9 mouse cellular contexts compared by ENCODE assay signal in genomic region chr3:95140289-95140595, GRCm38 (mm10). TPM values are rescaled to one million over a fixed set of nuclear protein-coding genes. Genes with fewer than 3 reads are reported as not detected.
DNase-seq lines count a peak whose midpoint lies in the region; ATAC-seq and TF ChIP-seq lines count a peak whose summit lies in the region.
"Had no signal": no experiment of that assay in that cellular context is flagged by ENCODE, and none has a peak within 500 bp of the region (broad histone marks: within the 10 kb centered on the region; RNA-seq: fewer than 3 reads in every experiment).

No protein-coding gene starts in this region.

- no peak overlapping the region for H3K27ac ChIP-seq in heart, embryonic 14.5 days (replicated peaks in 1 of 2; ENCODE audit: control insufficient read depth in 1 of 2, insufficient read depth in 1 of 2, low read depth in 2 of 2, low read length in 2 of 2)
- H3K27ac ChIP-seq in heart, adult 2 months, result no peak overlapping the region
- H3K27ac ChIP-seq in stomach, embryonic 15.5 days, result no peak overlapping the region
- no peak overlapping the region for H3K27ac ChIP-seq in stomach, postnatal 0 days (replicated peaks)
- H3K27ac ChIP-seq in bone marrow macrophage, adult 2 months (ENCODE audit: insufficient read depth, low read depth, low read length), result peak overlapping the region; percentile 93
- peak overlapping the region; percentile 90 for H3K27ac ChIP-seq in macrophage

- no peaks in the 10 kb centered on the region for H3K27me3 ChIP-seq in heart, embryonic 14.5 days (ENCODE audit: control insufficient read depth, insufficient read depth, low read length)
- H3K27me3 ChIP-seq in heart, adult 2 months (ENCODE audit: control insufficient read depth, insufficient read depth, low read length), result no peaks in the 10 kb centered on the region
- H3K27me3 ChIP-seq in stomach, embryonic 15.5 days (replicated peaks), result no peaks in the 10 kb centered on the region
- no peaks in the 10 kb centered on the region for H3K27me3 ChIP-seq in stomach, postnatal 0 days (ENCODE audit: control insufficient read depth, insufficient read depth, low read length)

- H3K4me3 ChIP-seq in heart, embryonic 14.5 days (ENCODE audit: control insufficient read depth in 1 of 2, insufficient read depth in 1 of 2, low read depth in 1 of 2, low read length in 2 of 2), result peak overlapping the region in 1 of 2 experiments; percentile 13; a peak in 1 of 4 replicates
- no peak overlapping the region for H3K4me3 ChIP-seq in heart, adult 2 months
- no peak overlapping the region for H3K4me3 ChIP-seq in stomach, embryonic 15.5 days (replicated peaks)
- no peak overlapping the region for H3K4me3 ChIP-seq in stomach, postnatal 0 days (ENCODE audit: low read depth, low read length)
- peak overlapping the region; percentile 64 for H3K4me3 ChIP-seq in bone marrow macrophage, adult 2 months (ENCODE audit: insufficient read depth, low read length)
- H3K4me3 ChIP-seq in macrophage (ENCODE audit: inconsistent target), result peak overlapping the region; percentile 71; the same call in 1 of the 2 replicates
- H3K4me3 ChIP-seq: myocyte had no signal

- H3K4me1 ChIP-seq in heart, embryonic 14.5 days (ENCODE audit: control insufficient read depth in 2 of 2, insufficient read depth in 2 of 2, low read length in 2 of 2), result peaks cover 0 to 7% of the 10 kb centered on the region in 2 experiments; a peak in 2 of 4 replicates
- peaks cover 3% of the 10 kb centered on the region; the same call in 1 of the 2 replicates for H3K4me1 ChIP-seq in heart, adult 2 months (ENCODE audit: control insufficient read depth, insufficient read depth, low read length)
- H3K4me1 ChIP-seq in stomach, embryonic 15.5 days, result peaks cover 3% of the 10 kb centered on the region; the same call in 1 of the 2 replicates
- no peaks in the 10 kb centered on the region; the same call in 1 of the 2 replicates for H3K4me1 ChIP-seq in stomach, postnatal 0 days (replicated peaks; ENCODE audit: control insufficient read depth, insufficient read depth)
- peaks cover 29% of the 10 kb centered on the region for H3K4me1 ChIP-seq in bone marrow macrophage, adult 2 months (ENCODE audit: control insufficient read depth, insufficient read depth, low read length)

- no peaks in the 10 kb centered on the region for H3K9me3 ChIP-seq in heart, embryonic 14.5 days (ENCODE audit: control insufficient read depth, low read length)
- no peaks in the 10 kb centered on the region for H3K9me3 ChIP-seq in stomach, embryonic 15.5 days
- no peaks in the 10 kb centered on the region for H3K9me3 ChIP-seq in stomach, postnatal 0 days (ENCODE audit: control insufficient read depth, low read length)

- H3K4me2 ChIP-seq in heart, embryonic 14.5 days (ENCODE audit: low read length), result peak overlapping the region; percentile 52
- H3K4me2 ChIP-seq in stomach, embryonic 15.5 days, result peak overlapping the region; percentile 11; the same call in 1 of the 2 replicates
- no peak overlapping the region for H3K4me2 ChIP-seq in stomach, postnatal 0 days (replicated peaks; ENCODE audit: low read depth)

- ATAC-seq in heart, embryonic 14.5 days (ENCODE audit: insufficient number of reproducible peaks, insufficient read depth, low FRiP score, low read depth), result no peak
- no peak for ATAC-seq in stomach, embryonic 15.5 days (ENCODE audit: insufficient read depth, low FRiP score, low read depth)
- ATAC-seq in stomach, postnatal 0 days (ENCODE audit: low FRiP score, low TSS enrichment), result no peak

- intact Hi-C loops in heart, adult 2 months (cut with DNase I), result loop anchor here (5.0 kb wide), 1 partner anchor 98 kb away; the partner anchor contains the start of gene Psmd4

- peaks cover 9% of the 10 kb centered on the region; the same call in 1 of the 2 replicates for H3K36me3 ChIP-seq in heart, embryonic 14.5 days (ENCODE audit: control insufficient read depth, insufficient read depth, low read length)
- H3K36me3 ChIP-seq in heart, adult 2 months (ENCODE audit: control insufficient read depth, insufficient read depth, low read length), result no peaks in the 10 kb centered on the region
- H3K36me3 ChIP-seq in stomach, embryonic 15.5 days, result peaks cover 9% of the 10 kb centered on the region
- H3K36me3 ChIP-seq in stomach, postnatal 0 days (ENCODE audit: control insufficient read depth, insufficient read depth, low read length), result 0 out of 2 replicates have a peak, but pooled peaks cover 7% of the 10 kb centered on the region
- H3K36me3 ChIP-seq in macrophage (ENCODE audit: inconsistent target), result no peaks in the 10 kb centered on the region; the same call in 1 of the 2 replicates

- TF ChIP-seq EP300 in heart, adult 2 months (IDR thresholded peaks at IDR 0.05; ENCODE audit: insufficient read depth, low read depth, low read length), result no peak
- no peak for TF ChIP-seq EP300 in stomach, postnatal 0 days (optimal IDR thresholded peaks at IDR 0.05)

- H3K79me2 ChIP-seq in heart, adult 2 months (replicated peaks; ENCODE audit: control insufficient read depth, insufficient read depth, low read length), result no peaks in the 10 kb centered on the region
- peaks cover 50% of the 10 kb centered on the region for H3K79me2 ChIP-seq in macrophage (ENCODE audit: inconsistent target)

- 44% methylated on average over 18 of the region's 18 CpGs for WGBS in heart, embryonic 14.5 days
- 73% methylated on average over 18 of the region's 18 CpGs for WGBS in heart, adult 2 months
- WGBS in stomach, embryonic 15.5 days, result 62% methylated on average over 18 of the region's 18 CpGs
- 69% methylated on average over 18 of the region's 18 CpGs for WGBS in stomach, postnatal 0 days
- 79% methylated on average over 18 of the region's 18 CpGs for WGBS in macrophage (ENCODE audit: missing documents)

- no peak for TF ChIP-seq POLR2A in heart, adult 2 months (IDR thresholded peaks at IDR 0.05; ENCODE audit: insufficient read depth, low read depth, low read length)
- no peak for TF ChIP-seq POLR2A in bone marrow macrophage, adult 2 months (IDR thresholded peaks at IDR 0.05; ENCODE audit: borderline replicate concordance, low read depth, low read length)

- no peak for TF ChIP-seq CTCF in heart, adult 2 months (IDR thresholded peaks at IDR 0.05)
- TF ChIP-seq CTCF in stomach, postnatal 0 days (IDR thresholded peaks at IDR 0.05; ENCODE audit: low read depth), result no peak
- TF ChIP-seq CTCF in bone marrow macrophage, adult 2 months (IDR thresholded peaks at IDR 0.05; ENCODE audit: low read depth, low read length), result no peak

- DNase-seq in heart, adult 2 months, result no peak
- no peak for DNase-seq in stomach, postnatal 0 days (ENCODE audit: low spot score)
- DNase-seq in right cerebral cortex, adult 18-20 months, result no peak

- H3K9ac ChIP-seq in heart, embryonic 14.5 days (ENCODE audit: low read length), result 0 out of 2 replicates have a peak overlapping the region, but pooled peaks have one; percentile 30
- H3K9ac ChIP-seq in heart, adult 2 months (ENCODE audit: low read depth, low read length), result no peak overlapping the region
- no peak overlapping the region for H3K9ac ChIP-seq in stomach, embryonic 15.5 days
- H3K9ac ChIP-seq in stomach, postnatal 0 days (ENCODE audit: low read length), result no peak overlapping the region

RNA-seq across cellular contexts. Expression of gene Tnfaip8l2, which starts 1.9 kb away (rescaled TPM):
- 2.6 and 3.3 TPM in 2 replicates for polyA plus RNA-seq in heart, embryonic 14.5 days (2014; fragmentation: Nextera tagmentation; extraction: Ambion mirVana)
- total RNA-seq in heart, adult 2 months (2021), result 1 to 10 TPM; 1.5 to 2.1 TPM
- 3.3 and 4.9 TPM in 2 replicates for polyA plus RNA-seq in heart, adult 2 months (2012; rRNA removed)
- 5.1 and 6.7 TPM in 2 replicates for polyA plus RNA-seq in stomach, embryonic 15.5 days (2015; fragmentation: Nextera tagmentation; extraction: Ambion mirVana)
- 5.0 and 5.3 TPM in 2 replicates for polyA plus RNA-seq in stomach, postnatal 0 days (2015; fragmentation: Nextera tagmentation; extraction: Ambion mirVana)
- polyA plus RNA-seq in bone marrow macrophage, adult 2 months (2012; ENCODE audit: insufficient read depth, insufficient read length, missing spikeins), result 235 and 240 TPM in 2 replicates
- total RNA-seq in macrophage (2018; cell fraction: chromatin; rRNA removed), result 10 to 100 TPM in 25 of 26 experiments, 1 to 10 TPM in 1; 8.2 to 59.4 (median 20.7) TPM
- 100 to 1,000 TPM in 16 of 26 experiments, 10 to 100 TPM in 10; 31.6 to 166 (median 120) TPM for total RNA-seq in macrophage (2018; cell fraction: cytosol; rRNA removed)
- total RNA-seq in macrophage (2018; cell fraction: nucleus; rRNA removed), result 10 to 100 TPM; 19.5 to 81.9 (median 34.4) TPM
- 63.7 to 188 TPM (median 64.6 TPM) in 3 replicates for polyA plus RNA-seq in macrophage (2018)

RNA-seq across cellular contexts. Expression of gene Lysmd1, which starts 6.4 kb away (rescaled TPM):
- polyA plus RNA-seq in heart, embryonic 14.5 days (2014; fragmentation: Nextera tagmentation; extraction: Ambion mirVana), result 8.1 and 8.4 TPM in 2 replicates
- 1 to 10 TPM; 4.5 to 6.3 TPM for total RNA-seq in heart, adult 2 months (2021)
- 5.8 and 7.8 TPM in 2 replicates for polyA plus RNA-seq in heart, adult 2 months (2012; rRNA removed)
- 11.6 and 11.7 TPM in 2 replicates for polyA plus RNA-seq in stomach, embryonic 15.5 days (2015; fragmentation: Nextera tagmentation; extraction: Ambion mirVana)
- polyA plus RNA-seq in stomach, postnatal 0 days (2015; fragmentation: Nextera tagmentation; extraction: Ambion mirVana), result 9.6 and 10.1 TPM in 2 replicates
- polyA plus RNA-seq in bone marrow macrophage, adult 2 months (2012; ENCODE audit: insufficient read depth, insufficient read length, missing spikeins), result 5.6 and 6.0 TPM in 2 replicates
- total RNA-seq in macrophage (2018; cell fraction: chromatin; rRNA removed), result 1 to 10 TPM in 18 of 26 experiments, under 1 TPM in 5, not detected in 3; 0.29 to 8.3 (median 2.8) TPM
- total RNA-seq in macrophage (2018; cell fraction: cytosol; rRNA removed), result 1 to 10 TPM; 1.3 to 8.3 (median 6.0) TPM
- total RNA-seq in macrophage (2018; cell fraction: nucleus; rRNA removed), result 10 to 100 TPM in 4 of 26 experiments, 1 to 10 TPM in 21, under 1 TPM in 1; 0.76 to 12.4 (median 4.7) TPM
- polyA plus RNA-seq in macrophage (2018), result 3.6 to 5.0 TPM (median 5.0 TPM) in 3 replicates

RNA-seq across cellular contexts. Expression of gene Scnm1, which starts 6.4 kb away (rescaled TPM):
- 58.5 and 58.7 TPM in 2 replicates for polyA plus RNA-seq in heart, embryonic 14.5 days (2014; fragmentation: Nextera tagmentation; extraction: Ambion mirVana)
- total RNA-seq in heart, adult 2 months (2021), result 10 to 100 TPM; 28.3 to 32.1 TPM
- 46.8 and 67.9 TPM in 2 replicates for polyA plus RNA-seq in heart, adult 2 months (2012; rRNA removed)
- polyA plus RNA-seq in stomach, embryonic 15.5 days (2015; fragmentation: Nextera tagmentation; extraction: Ambion mirVana), result 59.1 and 62.7 TPM in 2 replicates
- polyA plus RNA-seq in stomach, postnatal 0 days (2015; fragmentation: Nextera tagmentation; extraction: Ambion mirVana), result 39.5 and 42.9 TPM in 2 replicates
- polyA plus RNA-seq in bone marrow macrophage, adult 2 months (2012; ENCODE audit: insufficient read depth, insufficient read length, missing spikeins), result 88.6 and 112 TPM in 2 replicates
- total RNA-seq in macrophage (2018; cell fraction: chromatin; rRNA removed), result 100 to 1,000 TPM in 2 of 26 experiments, 10 to 100 TPM in 24; 25.3 to 107 (median 69.8) TPM
- total RNA-seq in macrophage (2018; cell fraction: cytosol; rRNA removed), result 10 to 100 TPM; 16.7 to 49.0 (median 36.7) TPM
- total RNA-seq in macrophage (2018; cell fraction: nucleus; rRNA removed), result 100 to 1,000 TPM in 2 of 26 experiments, 10 to 100 TPM in 24; 33.6 to 120 (median 51.4) TPM
- 24.9 to 62.9 TPM (median 34.6 TPM) in 3 replicates for polyA plus RNA-seq in macrophage (2018)

RNA-seq across cellular contexts. Expression of gene Tmod4, which starts 16.0 kb away (rescaled TPM):
- polyA plus RNA-seq in heart, embryonic 14.5 days (2014; fragmentation: Nextera tagmentation; extraction: Ambion mirVana), result 1.6 and 2.2 TPM in 2 replicates
- 10 to 100 TPM; 22.6 to 30.9 TPM for total RNA-seq in heart, adult 2 months (2021)
- 23.3 and 25.6 TPM in 2 replicates for polyA plus RNA-seq in heart, adult 2 months (2012; rRNA removed)
- 1.6 and 1.7 TPM in 2 replicates for polyA plus RNA-seq in stomach, embryonic 15.5 days (2015; fragmentation: Nextera tagmentation; extraction: Ambion mirVana)
- polyA plus RNA-seq in stomach, postnatal 0 days (2015; fragmentation: Nextera tagmentation; extraction: Ambion mirVana), result 0.70 and 1.0 TPM in 2 replicates
- polyA plus RNA-seq in bone marrow macrophage, adult 2 months (2012; ENCODE audit: insufficient read depth, insufficient read length, missing spikeins), result 0.60 TPM in 1 of 2 replicates, not detected in the other
- 1 to 10 TPM in 8 of 26 experiments, under 1 TPM in 5, not detected in 13; 0.66 to 2.5 (median 1.2) TPM for total RNA-seq in macrophage (2018; cell fraction: chromatin; rRNA removed)
- under 1 TPM in 1 of 26 experiments, not detected in 25; 0.28 TPM for total RNA-seq in macrophage (2018; cell fraction: cytosol; rRNA removed)
- 1 to 10 TPM in 6 of 26 experiments, under 1 TPM in 3, not detected in 17; 0.48 to 1.9 (median 1.1) TPM for total RNA-seq in macrophage (2018; cell fraction: nucleus; rRNA removed)
- not detected in 3 replicates for polyA plus RNA-seq in macrophage (2018)
- total RNA-seq: left cerebral cortex, postnatal 25 days had no signal

RNA-seq across cellular contexts. Expression of gene Sema6c, which starts 20.0 kb away (rescaled TPM):
- polyA plus RNA-seq in heart, embryonic 14.5 days (2014; fragmentation: Nextera tagmentation; extraction: Ambion mirVana), result 3.2 and 5.8 TPM in 2 replicates
- 1 to 10 TPM; 3.8 to 3.9 TPM for total RNA-seq in heart, adult 2 months (2021)
- polyA plus RNA-seq in heart, adult 2 months (2012; rRNA removed), result 16.9 and 21.1 TPM in 2 replicates
- 5.9 and 6.9 TPM in 2 replicates for polyA plus RNA-seq in stomach, embryonic 15.5 days (2015; fragmentation: Nextera tagmentation; extraction: Ambion mirVana)
- polyA plus RNA-seq in stomach, postnatal 0 days (2015; fragmentation: Nextera tagmentation; extraction: Ambion mirVana), result 1.7 and 2.2 TPM in 2 replicates
- 1.2 and 1.5 TPM in 2 replicates for polyA plus RNA-seq in bone marrow macrophage, adult 2 months (2012; ENCODE audit: insufficient read depth, insufficient read length, missing spikeins)
- total RNA-seq in macrophage (2018; cell fraction: chromatin; rRNA removed), result 1 to 10 TPM in 16 of 26 experiments, under 1 TPM in 9, not detected in 1; 0.29 to 5.5 (median 1.4) TPM
- 1 to 10 TPM in 1 of 26 experiments, under 1 TPM in 25; 0.07 to 1.1 (median 0.33) TPM for total RNA-seq in macrophage (2018; cell fraction: cytosol; rRNA removed)
- 1 to 10 TPM in 7 of 26 experiments, under 1 TPM in 19; 0.17 to 4.9 (median 0.61) TPM for total RNA-seq in macrophage (2018; cell fraction: nucleus; rRNA removed)
- 0.09 to 0.48 TPM in 2 of 3 replicates, not detected in the other for polyA plus RNA-seq in macrophage (2018)

Comparison
In these comparisons a context has a peak if more than half of its experiments do, and no peak if none do; other contexts are left out.
1. H3K27ac ChIP-seq: peak in bone marrow macrophage, adult 2 months (single experiment) and macrophage (single experiment); none in heart, embryonic 14.5 days (0 of 2), heart, adult 2 months (single experiment), stomach, embryonic 15.5 days (single experiment) and stomach, postnatal 0 days (single experiment).
2. H3K4me3 ChIP-seq: peak in bone marrow macrophage, adult 2 months (single experiment) and macrophage (single experiment); none in heart, adult 2 months (single experiment), stomach, embryonic 15.5 days (single experiment) and stomach, postnatal 0 days (single experiment).